Mouse (Mus musculus) monocyte, adult 2 months (primary cell): ENCODE results near the gene Syde2.

Experiments used
- DNase-seq, 2 experiments: peaks; one replicate each; pipeline ENCODE4 v3.0.0; 2022; ENCODE audit warnings: low spot score in 2 of 2, low read depth in 1 of 2

The Syde2 gene

GRCm38 (mm10) chr3:146009859-146010645 lies 22.4 kb downstream of the Syde2 start:
- DNase-seq = no peak

- no peak for DNase-seq
Observed at GRCm38 (mm10) chr3:146010751-146011150, 23.1 kb downstream of the Syde2 start.

GRCm38 (mm10) chr3:146011544-146012218 lies 24.0 kb downstream of the Syde2 start:
- no peak for DNase-seq

- no peak for DNase-seq
Observed at GRCm38 (mm10) chr3:146013490-146013889, 25.8 kb downstream of the Syde2 start.

GRCm38 (mm10) chr3:146014321-146014720 lies 26.7 kb downstream of the Syde2 start:
- DNase-seq = no peak

- no peak for DNase-seq
Observed at GRCm38 (mm10) chr3:146016979-146017378, 29.3 kb downstream of the Syde2 start.

GRCm38 (mm10) chr3:146017521-146017920 lies 29.9 kb downstream of the Syde2 start:
- no peak for DNase-seq

GRCm38 (mm10) chr3:146022232-146022631 lies 34.6 kb downstream of the Syde2 start:
- no peak for DNase-seq

GRCm38 (mm10) chr3:146024746-146025145 lies 37.1 kb downstream of the Syde2 start:
- no peak for DNase-seq

GRCm38 (mm10) chr3:146025499-146025898 lies 37.8 kb downstream of the Syde2 start:
- DNase-seq = no peak

- no peak for DNase-seq
Observed at GRCm38 (mm10) chr3:146027116-146027515, 39.4 kb downstream of the Syde2 start.

- no peak for DNase-seq
Observed at GRCm38 (mm10) chr3:146028406-146028805, 40.7 kb downstream of the Syde2 start.

- DNase-seq = no peak
Observed at GRCm38 (mm10) chr3:146029234-146029633, 41.6 kb downstream of the Syde2 start.

- no peak for DNase-seq
Observed at GRCm38 (mm10) chr3:146030255-146030836, 42.7 kb downstream of the Syde2 start.

- no peak for DNase-seq
Observed at GRCm38 (mm10) chr3:146032976-146033375, 45.3 kb downstream of the Syde2 start.

GRCm38 (mm10) chr3:146037906-146038305 lies 50.2 kb downstream of the Syde2 start:
- DNase-seq = no peak

- DNase-seq = no peak
Observed at GRCm38 (mm10) chr3:146039132-146039903, 51.6 kb downstream of the Syde2 start.

GRCm38 (mm10) chr3:146041382-146041781 lies 53.7 kb downstream of the Syde2 start:
- no peak for DNase-seq

GRCm38 (mm10) chr3:146044977-146045376 lies 57.3 kb downstream of the Syde2 start:
- DNase-seq = no peak

GRCm38 (mm10) chr3:146046076-146046475 lies 58.4 kb downstream of the Syde2 start:
- no peak for DNase-seq

GRCm38 (mm10) chr3:146047704-146048207 lies 60.1 kb downstream of the Syde2 start:
- DNase-seq = no peak
